Mouse (Mus musculus) megakaryocyte, embryonic 14.5 days (primary cell): ENCODE measurements around the gene Vwa8.

ENCODE experiments used
- FLI1 ChIP-seq: IDR thresholded peaks from 2 replicates; pipeline ENCODE4 v1.6.1; 2012; ENCODE audit warnings: low read length, inconsistent platforms, mixed read lengths
- GATA1 ChIP-seq: IDR thresholded peaks from 3 replicates; pipeline ENCODE4 v1.6.1; 2012; ENCODE audit warnings: mixed read lengths, low read length, inconsistent platforms, borderline replicate concordance

GRCm38 (mm10) chr14:78881563-78881962 is 32.7 kb downstream of the Vwa8 start:
- TF ChIP-seq GATA1 (no peak), FLI1 (no peak)
